Mouse (Mus musculus): ENCODE results near the gene Sec61b. TPM values are rescaled to one million over a fixed set of nuclear protein-coding genes. Genes with fewer than 3 reads are reported as not detected.
A peak's percentile ranks its signal among the peaks of the same experiment; 100 is the strongest.

Sec61b gene
- total and polyA plus RNA-seq, 3 experiments = 286 to 583 (median 548) TPM

- dilution Hi-C loops (cut with MboI; ENCODE audit: extremely low pct_ligation_motif_present, extremely low pct_unique_long_range_greater_than_20kb, low sequenced_read_pairs) = no loop called here
- peaks cover 1% of the 10 kb centered on the region for H3K27me3 ChIP-seq (replicated peaks)
- no peaks in the 10 kb centered on the region for H3K36me3 ChIP-seq (replicated peaks in 1 of 2; ENCODE audit: control insufficient read depth in 1 of 2, insufficient read depth in 1 of 2, low read length in 1 of 2)
- DNase-seq (ENCODE audit: extremely low read depth) = peak; percentile 85
- no peaks in the 10 kb centered on the region for H3K79me2 ChIP-seq (replicated peaks; ENCODE audit: control insufficient read depth, extremely low read depth, insufficient read depth, poor library complexity, severe bottlenecking)
- in situ Hi-C loops (cut with MboI; ENCODE audit: low pct_ligation_motif_present, low pct_unique_long_range_greater_than_20kb, low sequenced_read_pairs) = loop anchor here (25.0 kb wide), 2 partner anchors 375 to 975 kb away; no protein-coding TSS in a partner anchor
- H3K9ac ChIP-seq (ENCODE audit: insufficient read depth, low read depth) = peak overlapping the region; percentile 68
- peak overlapping the region; percentile 48 to 62 (median 54) for H3K4me3 ChIP-seq (replicated peaks in 1 of 3; ENCODE audit: low read depth in 2 of 3, low read length in 2 of 3, poor library complexity in 1 of 3)
- H3K4me1 ChIP-seq (ENCODE audit: control insufficient read depth in 1 of 2, insufficient read depth in 2 of 2) = peaks cover 0 to 12% of the 10 kb centered on the region in 2 experiments; a peak in 2 of 4 replicates
- peak overlapping the region; percentile 94 for H3K4me2 ChIP-seq (ENCODE audit: insufficient read depth, low read depth, poor library complexity, severe bottlenecking)
- peak; percentile 63 to 85 for TF ChIP-seq CTCF (conservative IDR thresholded peaks at IDR 0.05 in 1 of 2, IDR thresholded peaks at IDR 0.05 in 1 of 2; ENCODE audit: low read depth in 2 of 2, low read length in 2 of 2)
- TF ChIP-seq ZC3H11A (IDR thresholded peaks at IDR 0.05; ENCODE audit: low read depth, low read length) = peak; percentile 36
- no peak for TF ChIP-seq RCOR1 (conservative IDR thresholded peaks at IDR 0.05; ENCODE audit: low read depth, low read length)
- TF ChIP-seq MAZ (IDR thresholded peaks at IDR 0.05; ENCODE audit: low read depth, low read length) = peak; percentile 73; the same call in 1 of the 2 replicates
- 0 out of 2 replicates have a peak, but pooled peaks have one; percentile 5 for TF ChIP-seq KAT2A (IDR thresholded peaks at IDR 0.05; ENCODE audit: insufficient replicate concordance, low read length)
- TF ChIP-seq ZNF384 (IDR thresholded peaks at IDR 0.05; ENCODE audit: low read depth, low read length) = no peak
- TF ChIP-seq CHD2 (IDR thresholded peaks at IDR 0.05; ENCODE audit: low read length) = 0 out of 2 replicates have a peak, but pooled peaks have one; percentile 56
- TF ChIP-seq SMC3 (IDR thresholded peaks at IDR 0.05; ENCODE audit: low read depth, low read length) = peak; percentile 80
- TF ChIP-seq EP300 (IDR thresholded peaks at IDR 0.05; ENCODE audit: low read length) = no peak
- TF ChIP-seq E2F4 (IDR thresholded peaks at IDR 0.05; ENCODE audit: insufficient replicate concordance, low read depth, low read length) = no peak
- no peak for TF ChIP-seq IRF4 (IDR thresholded peaks at IDR 0.05; ENCODE audit: low read depth, low read length)
- TF ChIP-seq NELFE (IDR thresholded peaks at IDR 0.05; ENCODE audit: low read depth, low read length) = 0 out of 2 replicates have a peak, but pooled peaks have one; percentile 14
- no peak for TF ChIP-seq ZMIZ1 (IDR thresholded peaks at IDR 0.05; ENCODE audit: low read depth, low read length)
- TF ChIP-seq RAD21 (IDR thresholded peaks at IDR 0.05; ENCODE audit: low read depth, low read length) = peak; percentile 87
- no peak overlapping the region for H3K27ac ChIP-seq (ENCODE audit: insufficient read depth, low read depth)
- H3K9me3 ChIP-seq (replicated peaks; ENCODE audit: low read length) = no peaks in the 10 kb centered on the region
These were observed 36.8 kb upstream of the Sec61b start for GRCm38 (mm10) chr4:47437365-47438340.

- Histone ChIP-seq H3K9me3 (replicated peaks; ENCODE audit: low read length) (no peaks in the 10 kb centered on the region), H3K27me3 (replicated peaks) (peaks cover 1% of the 10 kb centered on the region), H3K4me1 (ENCODE audit: control insufficient read depth in 1 of 2, insufficient read depth in 2 of 2) (peaks cover 0 to 12% of the 10 kb centered on the region in 2 experiments; a peak in 2 of 4 replicates), H3K4me2 (ENCODE audit: insufficient read depth, low read depth, poor library complexity, severe bottlenecking) (no peak overlapping the region), H3K27ac (ENCODE audit: insufficient read depth, low read depth) (no peak overlapping the region), H3K9ac (ENCODE audit: insufficient read depth, low read depth) (no peak overlapping the region), H3K4me3 (replicated peaks in 1 of 3; ENCODE audit: low read depth in 2 of 3, low read length in 2 of 3, poor library complexity in 1 of 3) (no peak overlapping the region), H3K79me2 (replicated peaks; ENCODE audit: control insufficient read depth, extremely low read depth, insufficient read depth, poor library complexity, severe bottlenecking) (no peaks in the 10 kb centered on the region), H3K36me3 (replicated peaks in 1 of 2; ENCODE audit: control insufficient read depth in 1 of 2, insufficient read depth in 1 of 2, low read length in 1 of 2) (no peaks in the 10 kb centered on the region)
- no peak for TF ChIP-seq E2F4 (IDR thresholded peaks at IDR 0.05; ENCODE audit: insufficient replicate concordance, low read depth, low read length)
- dilution Hi-C loops (cut with MboI; ENCODE audit: extremely low pct_ligation_motif_present, extremely low pct_unique_long_range_greater_than_20kb, low sequenced_read_pairs) = no loop called here
- DNase-seq (ENCODE audit: extremely low read depth) = no peak
- in situ Hi-C loops (cut with MboI; ENCODE audit: low pct_ligation_motif_present, low pct_unique_long_range_greater_than_20kb, low sequenced_read_pairs) = loop anchor here (25.0 kb wide), 2 partner anchors 373 to 973 kb away; no protein-coding TSS in a partner anchor
These were observed 35.5 kb upstream of the Sec61b start for GRCm38 (mm10) chr4:47438956-47439355.
